Mouse (Mus musculus): ENCODE data around the gene Myh8. TPM values are rescaled to one million over a fixed set of nuclear protein-coding genes. Genes with fewer than 3 reads are reported as not detected.

Gene Myh8
- not detected in 2 replicates for polyA plus RNA-seq (2012; ENCODE audit: low replicate concordance)

GRCm38 (mm10) chr11:67276601-67277174 lies at the start of gene Myh8:
Gene Myh8 (plus strand): TSS chr11:67277124.

GRCm38 (mm10) chr11:67237481-67238079 lies 39.3 kb upstream of the Myh8 start, which contains the start of gene Myh4:
Gene Myh4 (plus strand): TSS chr11:67238029.

GRCm38 (mm10) chr11:67321358-67321757 lies 44.4 kb downstream of the Myh8 start, which contains the start of gene Myh13:
Gene Myh13 (plus strand): TSS chr11:67321658.

Other genes with a start within 250 kb of the Myh8 start
- gene Adprm, start 224.5 kb upstream of the Myh8 start, polyA plus RNA-seq (2012; ENCODE audit: low replicate concordance): 0.89 and 1.8 TPM in 2 replicates
- 2.1 and 2.7 TPM in 2 replicates for gene Sco1, start 224.5 kb upstream of the Myh8 start, polyA plus RNA-seq (2012; ENCODE audit: low replicate concordance)
- 0.02 TPM in 2 replicates for gene Myh3, start 198.8 kb upstream of the Myh8 start, polyA plus RNA-seq (2012; ENCODE audit: low replicate concordance)
- not detected in 2 replicates for gene Myh2, start 106.1 kb upstream of the Myh8 start, polyA plus RNA-seq (2012; ENCODE audit: low replicate concordance)
- gene Myh1, start 77.1 kb upstream of the Myh8 start, polyA plus RNA-seq (2012; ENCODE audit: low replicate concordance): not detected in 2 replicates
- not detected in 2 replicates for gene Myh4, start 39.1 kb upstream of the Myh8 start, polyA plus RNA-seq (2012; ENCODE audit: low replicate concordance)
- gene Myh13, start 44.5 kb downstream of the Myh8 start, polyA plus RNA-seq (2012; ENCODE audit: low replicate concordance): 0.75 and 6.1 TPM in 2 replicates
- gene Gas7, start 178.3 kb downstream of the Myh8 start, polyA plus RNA-seq (2012; ENCODE audit: low replicate concordance): 7.4 and 8.0 TPM in 2 replicates

All from hematopoietic multipotent progenitor cell, adult 10-12 weeks (in vitro differentiated cells).